Mouse (Mus musculus) limb, embryonic 15.5 days (tissue): ENCODE data around the gene Scyl2. TPM values are rescaled to one million over a fixed set of nuclear protein-coding genes. Genes with fewer than 3 reads are reported as not detected.
"Not testable (repeated sequence)": the region's sequence is repeated elsewhere in the genome, so short reads cannot be mapped to it uniquely, and the experiment has no call there.

Experiments used
- ATAC-seq: fragments of 200-750 bp; cut with Nextera tagmentation; 2 replicates; pipeline ENCODE4 v1.8.0; 2017; ENCODE audit warnings: low read depth, moderate TSS enrichment; ENCODE audit not compliant: insufficient number of reproducible peaks, low FRiP score, low TSS enrichment
- H3K27ac ChIP-seq: fragments of 300-500 bp; sonication (generic); 2 replicates; pipeline ENCODE4 v1.5.1; 2015; ENCODE audit warnings: moderate library complexity, mild to moderate bottlenecking, inconsistent platforms
- H3K27me3 ChIP-seq: fragments of 300-500 bp; sonication (generic); 2 replicates; pipeline ENCODE4 v1.6.1; 2015; ENCODE audit warnings: inconsistent platforms
- H3K36me3 ChIP-seq: fragments of 300-500 bp; sonication (generic); 2 replicates; pipeline ENCODE4 v1.6.1; 2015; ENCODE audit warnings: inconsistent platforms
- H3K4me1 ChIP-seq: fragments of 300-500 bp; sonication (generic); 2 replicates; pipeline ENCODE4 v1.6.1; 2015; ENCODE audit warnings: inconsistent platforms
- H3K4me2 ChIP-seq: fragments of 300-500 bp; sonication (generic); 2 replicates; pipeline ENCODE4 v1.6.1; 2015; ENCODE audit warnings: mild to moderate bottlenecking, inconsistent platforms
- H3K4me3 ChIP-seq: fragments of 300-500 bp; sonication (generic); 2 replicates; pipeline ENCODE4 v1.5.1; 2015; ENCODE audit warnings: mild to moderate bottlenecking, inconsistent platforms
- H3K9ac ChIP-seq: fragments of 300-500 bp; sonication (generic); 2 replicates; pipeline ENCODE4 v1.6.1; 2015; ENCODE audit warnings: inconsistent platforms
- H3K9me3 ChIP-seq: fragments of 300-500 bp; sonication (generic); 2 replicates; pipeline ENCODE4 v1.6.1; 2016; ENCODE audit warnings: inconsistent platforms
- WGBS: fragments of 180-500 bp; shearing (Covaris S2); methylation state at CpG from one replicate; pipeline ENCODE4 v1.1.7; 2015; 5-methylcytosine and 5-hydroxymethylcytosine counted together
- polyA plus RNA-seq: library from polyadenylated mRNA; unstranded; fragments of >200 nt; fragmentation: Nextera tagmentation; extraction: Ambion mirVana; gene quantifications from 2 replicates; pipeline ENCODE4 v1.2.1, GENCODE M21; 2015

The Scyl2 gene
- polyA plus RNA-seq, 1 experiment from 2014 or later, result 7.4 TPM

GRCm38 (mm10) chr10:89697956-89698355 lies 11.9 kb upstream of the Scyl2 start:
- Histone ChIP-seq H3K4me2 (no peak overlapping the region), H3K27ac (no peak overlapping the region), H3K9me3 (no peaks in the 10 kb centered on the region), H3K4me3 (no peak overlapping the region), H3K27me3 (no peaks in the 10 kb centered on the region), H3K4me1 (no peaks in the 10 kb centered on the region), H3K9ac (no peak overlapping the region), H3K36me3 (no peaks in the 10 kb centered on the region)
- ATAC-seq, result no peak
- WGBS, result 91% methylated on average over 3 of the region's 3 CpGs

GRCm38 (mm10) chr10:89696270-89696669 lies 10.2 kb upstream of the Scyl2 start:
- not testable (repeated sequence) for H3K27me3 ChIP-seq, H3K9ac ChIP-seq, H3K4me2 ChIP-seq, H3K9me3 ChIP-seq, H3K27ac ChIP-seq, H3K36me3 ChIP-seq, ATAC-seq, H3K4me3 ChIP-seq, H3K4me1 ChIP-seq
- 74% methylated on average over 2 of the region's 2 CpGs for WGBS

- Histone ChIP-seq H3K9me3 (no peaks in the 10 kb centered on the region), H3K4me1 (no peaks in the 10 kb centered on the region), H3K36me3 (no peaks in the 10 kb centered on the region), H3K4me3 (no peak overlapping the region), H3K27me3 (no peaks in the 10 kb centered on the region), H3K9ac (no peak overlapping the region), H3K4me2 (no peak overlapping the region), H3K27ac (no peak overlapping the region)
- no peak for ATAC-seq
- WGBS, result 76% methylated on average over 20 of the region's 20 CpGs
Measured at GRCm38 (mm10) chr10:89695194-89695911, 9.3 kb upstream of the Scyl2 start.

- Histone ChIP-seq H3K4me2 (no peak overlapping the region), H3K9me3 (no peaks in the 10 kb centered on the region), H3K4me1 (peaks cover 9% of the 10 kb centered on the region), H3K9ac (no peak overlapping the region), H3K4me3 (no peak overlapping the region), H3K36me3 (no peaks in the 10 kb centered on the region), H3K27ac (no peak overlapping the region), H3K27me3 (no peaks in the 10 kb centered on the region)
- ATAC-seq, result no peak
- WGBS, result 66% methylated on average over 8 of the region's 8 CpGs
Measured at GRCm38 (mm10) chr10:89690021-89690420, 3.9 kb upstream of the Scyl2 start.

GRCm38 (mm10) chr10:89687455-89687854 lies 1.4 kb upstream of the Scyl2 start:
- Histone ChIP-seq H3K9ac (no peak overlapping the region), H3K27me3 (no peaks in the 10 kb centered on the region), H3K9me3 (no peaks in the 10 kb centered on the region), H3K27ac (no peak overlapping the region), H3K4me1 (peaks cover 11% of the 10 kb centered on the region), H3K4me3 (no peak overlapping the region), H3K36me3 (no peaks in the 10 kb centered on the region), H3K4me2 (no peak overlapping the region)
- ATAC-seq, result no peak
- WGBS, result 76% methylated on average over 2 of the region's 2 CpGs

- 2% methylated on average over 49 of the region's 51 CpGs for WGBS
- peaks cover 11% of the 10 kb centered on the region for H3K4me1 ChIP-seq
- peak; percentile 52; the same call in 1 of the 2 replicates for ATAC-seq
- H3K27ac ChIP-seq, result peak overlapping the region; percentile 54; the same call in 1 of the 2 replicates
- H3K9ac ChIP-seq, result peak overlapping the region; percentile 72
- peak overlapping the region; percentile 97 for H3K4me3 ChIP-seq
- H3K27me3 ChIP-seq, result no peaks in the 10 kb centered on the region
- no peaks in the 10 kb centered on the region for H3K9me3 ChIP-seq
- no peaks in the 10 kb centered on the region for H3K36me3 ChIP-seq
- peak overlapping the region; percentile 76 for H3K4me2 ChIP-seq
Measured at GRCm38 (mm10) chr10:89685391-89686138, 520 bp downstream of the Scyl2 start.

- Histone ChIP-seq H3K36me3 (no peaks in the 10 kb centered on the region), H3K27ac (no peak overlapping the region), H3K4me3 (no peak overlapping the region), H3K4me2 (no peak overlapping the region), H3K9me3 (no peaks in the 10 kb centered on the region), H3K9ac (no peak overlapping the region), H3K4me1 (peaks cover 11% of the 10 kb centered on the region), H3K27me3 (no peaks in the 10 kb centered on the region)
- 75% methylated on average over 10 of the region's 10 CpGs for WGBS
- no peak for ATAC-seq
Measured at GRCm38 (mm10) chr10:89682961-89683360, 3.1 kb downstream of the Scyl2 start.

GRCm38 (mm10) chr10:89682157-89682556 lies 3.9 kb downstream of the Scyl2 start:
- ATAC-seq, result no peak
- H3K9me3 ChIP-seq, result no peaks in the 10 kb centered on the region
- WGBS, result 88% methylated on average over 1 of the region's 1 CpGs

GRCm38 (mm10) chr10:89681706-89682105 lies 4.4 kb downstream of the Scyl2 start:
- no peak overlapping the region for H3K9ac ChIP-seq
- no peak overlapping the region for H3K4me3 ChIP-seq
- ATAC-seq, result no peak
- no peak overlapping the region for H3K4me2 ChIP-seq
- WGBS, result 95% methylated on average over 4 of the region's 4 CpGs
- peaks cover 11% of the 10 kb centered on the region for H3K4me1 ChIP-seq
- no peak overlapping the region for H3K27ac ChIP-seq
- no peaks in the 10 kb centered on the region for H3K9me3 ChIP-seq
- no peaks in the 10 kb centered on the region for H3K36me3 ChIP-seq
- no peaks in the 10 kb centered on the region for H3K27me3 ChIP-seq

More at GRCm38 (mm10) chr10:89682157-89682556, 3.9 kb downstream of the Scyl2 start:
- H3K4me3 ChIP-seq, result no peak overlapping the region
- H3K9ac ChIP-seq, result no peak overlapping the region
- no peak overlapping the region for H3K4me2 ChIP-seq
- H3K4me1 ChIP-seq, result peaks cover 11% of the 10 kb centered on the region
- no peaks in the 10 kb centered on the region for H3K27me3 ChIP-seq
- H3K27ac ChIP-seq, result no peak overlapping the region
- no peaks in the 10 kb centered on the region for H3K36me3 ChIP-seq

GRCm38 (mm10) chr10:89680517-89680916 lies 5.6 kb downstream of the Scyl2 start:
- peaks cover 7% of the 10 kb centered on the region for H3K4me1 ChIP-seq
- WGBS, result 91% methylated on average over 3 of the region's 3 CpGs
- no peak overlapping the region for H3K27ac ChIP-seq
- no peaks in the 10 kb centered on the region for H3K27me3 ChIP-seq
- no peak overlapping the region for H3K4me2 ChIP-seq
- no peak overlapping the region for H3K9ac ChIP-seq
- no peaks in the 10 kb centered on the region for H3K36me3 ChIP-seq
- H3K9me3 ChIP-seq, result no peaks in the 10 kb centered on the region
- ATAC-seq, result no peak
- no peak overlapping the region for H3K4me3 ChIP-seq

GRCm38 (mm10) chr10:89679448-89679847 lies 6.6 kb downstream of the Scyl2 start:
- no peaks in the 10 kb centered on the region for H3K36me3 ChIP-seq
- no peak for ATAC-seq
- no peaks in the 10 kb centered on the region for H3K4me1 ChIP-seq
- H3K9me3 ChIP-seq, result no peaks in the 10 kb centered on the region
- H3K4me2 ChIP-seq, result no peak overlapping the region
- H3K9ac ChIP-seq, result no peak overlapping the region
- no peak overlapping the region for H3K27ac ChIP-seq
- H3K27me3 ChIP-seq, result no peaks in the 10 kb centered on the region
- WGBS, result 83% methylated on average over 1 of the region's 1 CpGs
- no peak overlapping the region for H3K4me3 ChIP-seq

GRCm38 (mm10) chr10:89678054-89678453 lies 8.0 kb downstream of the Scyl2 start:
- WGBS, result 89% methylated on average over 4 of the region's 4 CpGs
- H3K4me1 ChIP-seq, result no peaks in the 10 kb centered on the region
- H3K9ac ChIP-seq, result no peak overlapping the region
- no peaks in the 10 kb centered on the region for H3K27me3 ChIP-seq
- H3K4me3 ChIP-seq, result no peak overlapping the region
- H3K9me3 ChIP-seq, result no peaks in the 10 kb centered on the region
- no peak for ATAC-seq
- H3K27ac ChIP-seq, result no peak overlapping the region
- no peak overlapping the region for H3K4me2 ChIP-seq
- no peaks in the 10 kb centered on the region for H3K36me3 ChIP-seq
